Mouse (Mus musculus): ENCODE data around the gene Grin3b. TPM values are rescaled to one million over a fixed set of nuclear protein-coding genes. Genes with fewer than 3 reads are reported as not detected.

Grin3b gene
- polyA plus RNA-seq, 1 experiment = not detected

- Histone ChIP-seq H3K4me3 (replicated peaks; ENCODE audit: control insufficient read depth, low read depth, low read length) (peak overlapping the region; percentile 95), H3K27ac (ENCODE audit: control insufficient read depth, insufficient read depth, low read depth, low read length, poor library complexity) (no peak overlapping the region), H3K4me1 (ENCODE audit: control insufficient read depth, insufficient read depth, low read length) (peaks cover 10% of the 10 kb centered on the region; the same call in 1 of the 2 replicates)
- 75% methylated on average over 15 of the region's 15 CpGs for WGBS
- TF ChIP-seq POLR2A (IDR thresholded peaks at IDR 0.05; ENCODE audit: borderline replicate concordance, control insufficient read depth, low read depth, low read length) = no peak
- TF ChIP-seq CTCF (IDR thresholded peaks at IDR 0.05; ENCODE audit: control insufficient read depth, insufficient read depth, low read length) = no peak
Observed at GRCm38 (mm10) chr10:79989870-79990269, 19.4 kb downstream of the Grin3b start.

GRCm38 (mm10) chr10:79991099-79991498 is 20.6 kb downstream of the Grin3b start:
- 0 out of 2 replicates have a peak, but pooled peaks have one; percentile 12 for TF ChIP-seq POLR2A (IDR thresholded peaks at IDR 0.05; ENCODE audit: borderline replicate concordance, control insufficient read depth, low read depth, low read length)
- no peak for TF ChIP-seq CTCF (IDR thresholded peaks at IDR 0.05; ENCODE audit: control insufficient read depth, insufficient read depth, low read length)
- Histone ChIP-seq H3K27ac (ENCODE audit: control insufficient read depth, insufficient read depth, low read depth, low read length, poor library complexity) (no peak overlapping the region), H3K4me1 (ENCODE audit: control insufficient read depth, insufficient read depth, low read length) (peaks cover 8% of the 10 kb centered on the region; the same call in 1 of the 2 replicates), H3K4me3 (replicated peaks; ENCODE audit: control insufficient read depth, low read depth, low read length) (peak overlapping the region; percentile 4)
- 85% methylated on average over 12 of the region's 12 CpGs for WGBS

- Histone ChIP-seq H3K4me1 (ENCODE audit: control insufficient read depth, insufficient read depth, low read length) (peaks cover 7% of the 10 kb centered on the region; the same call in 1 of the 2 replicates), H3K27ac (ENCODE audit: control insufficient read depth, insufficient read depth, low read depth, low read length, poor library complexity) (no peak overlapping the region), H3K4me3 (replicated peaks; ENCODE audit: control insufficient read depth, low read depth, low read length) (no peak overlapping the region)
- no peak for TF ChIP-seq POLR2A (IDR thresholded peaks at IDR 0.05; ENCODE audit: borderline replicate concordance, control insufficient read depth, low read depth, low read length)
- peak; percentile 27; the same call in 1 of the 2 replicates for TF ChIP-seq CTCF (IDR thresholded peaks at IDR 0.05; ENCODE audit: control insufficient read depth, insufficient read depth, low read length)
- 95% methylated on average over 6 of the region's 6 CpGs for WGBS
Observed at GRCm38 (mm10) chr10:79991548-79991947, 21.0 kb downstream of the Grin3b start.

DNA sequence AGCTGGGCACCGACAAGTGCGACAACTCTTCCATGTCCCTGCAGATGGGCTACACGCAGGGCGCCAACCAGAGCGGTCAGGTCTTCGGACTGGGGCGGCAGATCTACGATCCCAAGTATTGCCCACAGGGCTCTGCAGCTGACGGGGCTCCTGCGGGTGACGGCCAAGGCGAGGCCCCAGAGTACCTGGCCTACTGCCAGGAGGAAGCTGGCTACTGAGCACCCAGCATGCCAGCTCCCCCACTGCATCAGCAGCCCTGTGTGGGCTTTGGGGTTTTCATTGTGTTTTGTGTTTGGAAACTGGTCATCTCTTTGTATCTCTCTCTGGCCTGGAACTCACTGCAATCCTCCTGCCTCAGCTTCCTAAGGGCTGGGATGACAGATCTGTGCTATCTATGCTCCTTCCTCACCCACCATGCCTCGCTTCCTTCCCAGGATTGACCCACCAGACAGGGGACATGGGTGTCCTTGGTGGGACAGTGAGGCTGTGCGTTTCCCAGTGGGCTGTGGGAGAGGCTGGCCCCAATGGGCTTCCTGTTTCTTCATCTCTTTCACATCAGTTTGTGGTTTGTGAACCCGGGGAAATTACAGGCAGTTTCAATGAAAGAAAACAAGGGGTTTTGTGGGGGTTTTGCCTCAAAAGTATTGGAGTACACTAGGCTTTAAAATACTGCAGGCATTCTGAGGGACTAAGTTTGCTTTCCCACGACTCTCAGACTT is 24.0 kb downstream of the Grin3b start:
- peak overlapping the region; percentile 88 for H3K27ac ChIP-seq (ENCODE audit: control insufficient read depth, insufficient read depth, low read depth, low read length, poor library complexity)
- WGBS = 7% methylated on average over 16 of the region's 16 CpGs
- peak overlapping the region; percentile 36 for H3K4me3 ChIP-seq (replicated peaks; ENCODE audit: control insufficient read depth, low read depth, low read length)
- TF ChIP-seq CTCF (IDR thresholded peaks at IDR 0.05; ENCODE audit: control insufficient read depth, insufficient read depth, low read length) (no peak), POLR2A (IDR thresholded peaks at IDR 0.05; ENCODE audit: borderline replicate concordance, control insufficient read depth, low read depth, low read length) (no peak)
- H3K4me1 ChIP-seq (ENCODE audit: control insufficient read depth, insufficient read depth, low read length) = peaks cover 2% of the 10 kb centered on the region

- TF ChIP-seq POLR2A (IDR thresholded peaks at IDR 0.05; ENCODE audit: borderline replicate concordance, control insufficient read depth, low read depth, low read length) = no peak
- no peak for TF ChIP-seq CTCF (IDR thresholded peaks at IDR 0.05; ENCODE audit: control insufficient read depth, insufficient read depth, low read length)
- H3K4me3 ChIP-seq (replicated peaks; ENCODE audit: control insufficient read depth, low read depth, low read length) = no peak overlapping the region
- 25% methylated on average over 1 of the region's 1 CpGs for WGBS
- H3K4me1 ChIP-seq (ENCODE audit: control insufficient read depth, insufficient read depth, low read length) = peaks cover 2% of the 10 kb centered on the region
- H3K27ac ChIP-seq (ENCODE audit: control insufficient read depth, insufficient read depth, low read depth, low read length, poor library complexity) = peak overlapping the region; percentile 31; the same call in 1 of the 2 replicates
Observed at GRCm38 (mm10) chr10:79995636-79996035, 25.1 kb downstream of the Grin3b start.

GRCm38 (mm10) chr10:79996272-79997033 is 25.9 kb downstream of the Grin3b start, which contains the start of gene Abca7:
TSS of gene Abca7 (plus strand) at chr10:79996494.
- peaks cover 2% of the 10 kb centered on the region for H3K4me1 ChIP-seq (ENCODE audit: control insufficient read depth, insufficient read depth, low read length)
- TF ChIP-seq POLR2A (IDR thresholded peaks at IDR 0.05; ENCODE audit: borderline replicate concordance, control insufficient read depth, low read depth, low read length) (peak; percentile 73; the same call in 1 of the 2 replicates), CTCF (IDR thresholded peaks at IDR 0.05; ENCODE audit: control insufficient read depth, insufficient read depth, low read length) (no peak)
- H3K27ac ChIP-seq (ENCODE audit: control insufficient read depth, insufficient read depth, low read depth, low read length, poor library complexity) = peak within 1 kb of the TSS; percentile 88
- WGBS = under 1% methylated on average over 34 of the region's 34 CpGs
- H3K4me3 ChIP-seq (replicated peaks; ENCODE audit: control insufficient read depth, low read depth, low read length) = peak within 1 kb of the TSS; percentile 82

DNA sequence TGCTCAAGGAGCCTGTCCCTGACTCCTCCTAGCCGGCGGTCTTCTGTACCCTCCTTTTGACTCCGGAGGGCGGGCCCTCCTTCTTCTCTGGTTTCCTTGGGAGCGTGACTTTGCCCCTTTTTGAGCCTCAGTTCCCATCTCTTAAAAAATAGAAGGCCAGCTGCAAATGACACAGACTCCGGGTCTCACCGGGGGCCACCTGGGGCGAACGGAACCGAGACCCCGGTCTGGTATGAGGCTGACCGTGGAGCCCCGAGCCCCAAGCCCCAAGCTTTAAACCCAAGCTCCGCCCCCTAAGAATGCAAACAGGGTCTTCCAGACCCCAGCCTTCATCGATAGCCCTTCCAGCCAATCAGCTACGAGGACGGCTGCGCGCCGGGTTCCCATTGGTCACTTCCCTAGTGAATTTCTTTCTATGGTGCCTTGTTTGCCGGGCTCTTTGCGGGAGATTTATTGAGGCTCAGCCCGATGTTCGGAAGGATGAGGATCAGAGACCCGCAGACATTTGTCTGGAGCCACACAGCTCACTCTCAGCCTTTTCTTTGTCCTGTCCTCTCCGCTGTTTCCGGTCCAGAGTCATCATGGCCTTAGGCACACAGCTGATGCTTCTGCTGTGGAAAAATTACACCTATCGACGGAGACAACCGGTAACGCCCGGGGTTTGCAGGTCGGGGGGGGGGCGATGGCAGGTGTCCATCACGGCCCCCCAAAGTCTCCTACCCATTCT is 26.7 kb downstream of the Grin3b start:
- WGBS = 4% methylated on average over 35 of the region's 35 CpGs
- peaks cover 2% of the 10 kb centered on the region for H3K4me1 ChIP-seq (ENCODE audit: control insufficient read depth, insufficient read depth, low read length)
- TF ChIP-seq POLR2A (IDR thresholded peaks at IDR 0.05; ENCODE audit: borderline replicate concordance, control insufficient read depth, low read depth, low read length) (no peak), CTCF (IDR thresholded peaks at IDR 0.05; ENCODE audit: control insufficient read depth, insufficient read depth, low read length) (no peak)

More for the DNA sequence above, 26.7 kb downstream of the Grin3b start:
- H3K27ac ChIP-seq (ENCODE audit: control insufficient read depth, insufficient read depth, low read depth, low read length, poor library complexity) = peak overlapping the region; percentile 88
- H3K4me3 ChIP-seq (replicated peaks; ENCODE audit: control insufficient read depth, low read depth, low read length) = peak overlapping the region; percentile 82

Measured in bone marrow, adult 2 months (tissue).